Mouse (Mus musculus) cerebral cortex, adult 2 months (tissue): ENCODE measurements around the gene Vezf1.

Experiments
- WGBS: fragments of 180-500 bp; shearing (Covaris S2); methylation state at CpG from one replicate; pipeline ENCODE4 v1.1.7; 2018; 5-methylcytosine and 5-hydroxymethylcytosine counted together

The Vezf1 gene

DNA sequence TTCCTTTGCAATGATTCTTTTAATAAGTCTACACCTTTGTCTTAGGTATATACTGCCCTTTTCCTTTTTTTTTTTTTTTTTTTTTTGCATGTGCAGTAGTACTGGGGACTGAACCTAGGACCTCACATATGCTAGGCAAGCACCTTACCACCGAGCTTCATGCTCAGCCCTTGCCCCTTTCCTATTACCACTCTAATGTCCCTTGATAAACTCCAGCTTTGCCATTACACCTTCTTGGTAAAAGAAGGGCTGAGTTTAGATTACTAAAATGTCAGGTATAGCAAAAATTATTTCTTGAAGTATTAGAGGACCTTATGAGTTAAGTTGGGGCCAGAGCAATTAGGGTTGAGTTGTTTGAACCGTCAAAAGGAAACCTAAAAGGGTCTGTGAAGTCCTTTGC is 12.3 kb upstream of the Vezf1 start:
- WGBS, result 78% methylated on average over 2 of the region's 2 CpGs

DNA sequence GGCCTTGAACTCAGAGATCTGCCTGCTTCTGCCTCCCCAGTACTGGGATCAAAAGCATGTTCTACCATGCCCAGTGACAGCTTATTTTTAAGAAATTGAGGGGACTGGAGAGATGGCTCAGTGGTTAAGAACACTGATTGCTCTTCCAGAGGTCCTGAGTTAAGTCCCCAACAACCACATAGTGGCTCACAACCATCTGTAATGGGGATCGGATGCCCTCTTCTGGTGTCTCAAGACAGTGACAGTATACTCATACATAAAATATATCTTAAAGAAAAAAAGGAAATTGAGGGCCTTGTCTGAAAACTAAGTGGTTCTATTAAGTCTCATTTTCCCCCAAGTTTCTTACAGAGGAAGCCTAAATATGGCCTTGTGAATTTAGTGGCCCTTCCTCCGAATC is 10.3 kb upstream of the Vezf1 start:
- WGBS, result 79% methylated on average over 2 of the region's 2 CpGs

DNA sequence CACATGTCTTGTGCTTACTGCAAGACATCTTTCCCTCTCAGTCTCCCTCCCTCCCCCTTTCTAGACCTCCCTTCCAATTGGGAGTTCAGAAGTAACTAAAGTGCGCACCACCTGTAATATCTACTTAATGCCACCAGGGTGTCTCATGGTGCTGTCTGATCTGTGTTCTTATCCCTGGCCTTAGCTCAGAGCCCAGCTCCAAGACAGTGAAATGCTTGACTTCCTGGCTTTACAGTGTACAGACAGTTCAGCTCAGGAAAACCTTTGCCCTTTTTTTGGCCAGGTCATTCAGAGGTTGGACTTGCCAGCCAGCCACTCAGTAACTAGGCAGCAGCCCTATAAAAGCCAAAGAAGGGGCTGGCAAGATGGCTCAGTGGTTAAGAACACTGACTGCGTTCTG is 8.9 kb upstream of the Vezf1 start:
- whole genome bisulfite sequencing, result 54% methylated on average over 2 of the region's 2 CpGs

GRCm38 (mm10) chr11:88061892-88062625 is 6.0 kb upstream of the Vezf1 start:
- WGBS, result 49% methylated on average over 2 of the region's 2 CpGs

DNA sequence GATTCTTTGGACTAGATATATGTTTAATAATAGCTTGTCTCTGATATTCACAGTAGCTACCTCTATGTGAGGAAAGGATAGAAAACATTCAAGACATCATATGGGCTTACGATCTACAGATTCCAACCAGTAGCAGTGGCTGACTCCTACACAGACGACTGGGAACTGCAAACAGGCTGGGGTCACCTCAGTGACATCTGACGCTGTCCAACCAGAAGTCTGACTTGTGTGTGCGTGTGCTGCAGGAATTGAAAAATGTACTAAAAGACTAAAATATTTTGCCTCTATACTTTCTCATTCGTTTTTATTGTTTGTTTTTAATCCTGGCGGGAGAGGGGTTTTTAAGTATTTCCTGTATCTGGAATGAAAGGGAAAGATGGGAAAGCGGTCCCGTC is 891 bp upstream of the Vezf1 start:
- WGBS, result 2% methylated on average over 8 of the region's 8 CpGs

DNA sequence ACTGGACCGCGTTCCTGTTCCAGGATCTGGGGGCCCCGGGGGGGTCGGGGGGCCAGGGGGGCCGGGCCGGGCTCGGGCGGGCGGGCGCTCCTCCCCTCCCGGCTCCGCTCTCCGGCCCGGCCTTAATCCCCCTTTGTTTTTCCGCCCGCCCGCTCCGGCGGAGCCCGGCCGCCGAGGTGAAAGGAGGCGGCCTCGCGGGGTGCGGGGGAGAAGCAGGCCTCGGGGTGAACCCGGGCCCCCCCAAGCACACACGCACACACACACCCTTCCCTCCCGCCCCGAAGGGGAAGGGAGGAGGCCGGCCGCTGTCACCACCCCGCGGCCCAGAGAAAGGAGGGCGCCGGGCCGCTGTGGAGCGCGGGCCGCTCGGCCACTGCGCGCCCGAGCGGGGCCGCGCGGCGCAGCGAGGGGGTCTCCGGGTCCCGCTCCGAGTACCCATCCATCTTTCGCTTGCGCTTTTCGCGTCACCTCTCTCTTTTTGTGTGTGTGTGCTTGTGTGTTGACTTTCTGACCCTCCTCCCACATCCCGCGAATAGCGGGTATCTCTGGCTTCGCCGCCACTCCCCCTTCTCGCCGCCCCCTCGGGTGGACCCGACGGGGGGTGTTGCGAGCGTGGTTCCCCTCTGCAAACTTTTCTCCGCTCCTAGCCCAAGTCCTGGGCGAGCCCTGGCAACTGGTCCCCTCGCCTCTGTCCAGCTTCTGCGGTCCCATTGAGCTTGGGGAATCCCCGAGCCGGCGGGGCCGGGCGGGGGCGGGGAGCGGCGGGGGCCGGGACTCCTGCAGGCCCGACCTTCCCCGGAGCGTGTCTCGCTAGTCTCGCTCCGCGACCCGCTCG is 549 bp downstream of the Vezf1 start:
- WGBS, result under 1% methylated on average over 84 of the region's 92 CpGs

- 3% methylated on average over 12 of the region's 12 CpGs for WGBS
Observed at GRCm38 (mm10) chr11:88069246-88069570, 1.1 kb downstream of the Vezf1 start.

GRCm38 (mm10) chr11:88070392-88070791 is 2.3 kb downstream of the Vezf1 start:
- WGBS, result 39% methylated on average over 4 of the region's 4 CpGs

GRCm38 (mm10) chr11:88071113-88071512 is 3.0 kb downstream of the Vezf1 start:
- 69% methylated on average over 5 of the region's 5 CpGs for WGBS

DNA sequence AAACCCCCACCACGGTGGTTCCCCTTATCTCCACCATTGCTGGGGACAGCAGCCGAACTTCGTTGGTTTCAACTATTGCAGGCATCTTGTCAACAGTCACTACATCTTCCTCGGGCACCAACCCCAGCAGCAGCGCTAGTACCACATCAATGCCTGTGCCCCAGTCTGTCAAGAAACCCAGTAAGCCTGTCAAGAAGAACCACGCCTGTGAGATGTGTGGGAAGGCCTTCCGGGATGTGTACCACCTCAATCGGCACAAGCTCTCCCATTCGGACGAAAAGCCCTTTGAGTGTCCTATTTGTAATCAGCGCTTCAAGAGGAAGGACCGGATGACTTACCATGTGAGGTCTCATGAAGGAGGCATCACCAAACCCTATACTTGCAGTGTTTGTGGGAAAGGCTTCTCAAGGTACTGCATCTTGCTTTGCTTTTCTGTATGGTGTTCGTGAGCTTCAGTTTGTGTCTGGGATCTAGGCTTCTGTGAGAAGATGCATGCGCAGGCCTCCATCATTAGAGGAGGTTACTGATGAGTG is 5.3 kb downstream of the Vezf1 start:
- 75% methylated on average over 14 of the region's 14 CpGs for WGBS

GRCm38 (mm10) chr11:88075701-88076100 is 7.6 kb downstream of the Vezf1 start:
- 55% methylated on average over 1 of the region's 1 CpGs for WGBS

- WGBS, result 52% methylated on average over 1 of the region's 1 CpGs
Observed at GRCm38 (mm10) chr11:88076394-88076793, 8.3 kb downstream of the Vezf1 start.

- WGBS, result 75% methylated on average over 6 of the region's 6 CpGs
Observed at GRCm38 (mm10) chr11:88083699-88084098, 15.6 kb downstream of the Vezf1 start.

GRCm38 (mm10) chr11:88086737-88087627 is 18.9 kb downstream of the Vezf1 start:
- 4% methylated on average over 25 of the region's 25 CpGs for WGBS

DNA sequence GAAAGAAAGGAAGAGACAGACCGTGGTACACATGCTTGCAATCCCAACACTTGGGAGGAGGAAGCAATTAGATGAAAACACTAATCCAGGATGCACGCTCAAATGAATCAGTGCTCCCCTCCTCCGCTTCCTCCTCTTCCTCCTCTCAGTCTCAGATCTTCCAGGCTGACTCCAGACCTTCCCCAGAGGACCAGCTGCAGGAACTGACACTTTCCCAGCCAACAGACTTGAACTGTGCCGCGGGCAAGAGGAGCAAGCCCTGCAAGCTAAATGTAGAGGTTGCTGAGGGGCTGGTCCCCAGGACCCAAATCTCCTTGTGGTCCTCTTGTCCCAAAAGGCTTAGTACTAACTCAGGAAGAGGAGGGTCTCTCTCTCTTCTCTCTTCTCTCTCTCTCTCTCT is 21.1 kb downstream of the Vezf1 start:
- WGBS, result 57% methylated on average over 5 of the region's 5 CpGs

DNA sequence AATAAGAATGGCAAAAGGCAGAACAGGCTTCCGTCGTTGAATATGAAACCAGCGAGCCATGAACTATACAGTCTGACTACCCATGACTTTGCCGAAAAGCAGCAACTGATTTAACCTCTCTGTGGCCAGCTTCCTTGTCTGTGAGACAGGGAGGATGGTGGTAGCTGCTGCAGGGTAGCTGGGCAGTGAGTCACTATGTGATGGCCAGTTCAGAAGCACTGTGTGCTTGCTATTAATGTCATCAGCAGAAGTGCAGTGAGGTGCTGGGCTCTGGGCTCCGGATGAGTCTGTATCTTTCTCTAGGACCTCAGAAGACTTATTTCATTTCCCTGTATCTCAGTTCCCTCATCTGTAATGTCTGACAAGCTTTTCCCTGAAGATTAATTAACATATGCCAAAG is 22.2 kb downstream of the Vezf1 start:
- 81% methylated on average over 5 of the region's 5 CpGs for WGBS

DNA sequence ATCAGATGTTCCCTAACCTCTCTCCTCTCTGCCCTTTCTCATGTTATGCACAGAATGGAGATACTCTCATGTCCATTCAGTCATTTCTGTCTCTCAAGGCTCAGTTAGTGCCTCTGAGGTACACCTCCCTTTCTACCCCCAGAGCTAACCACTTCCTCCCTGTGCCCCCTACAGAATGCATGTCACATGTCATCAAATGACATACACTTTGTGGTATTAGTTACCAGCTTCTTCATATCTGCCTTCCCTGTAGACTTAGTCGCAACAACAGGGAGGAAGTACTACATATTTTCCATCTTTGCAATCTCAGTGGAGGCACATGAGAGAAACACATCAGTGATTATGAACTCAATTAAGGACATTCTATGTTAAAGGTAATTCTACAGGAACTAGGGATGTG is 23.9 kb downstream of the Vezf1 start:
- WGBS, result 90% methylated on average over 1 of the region's 1 CpGs

DNA sequence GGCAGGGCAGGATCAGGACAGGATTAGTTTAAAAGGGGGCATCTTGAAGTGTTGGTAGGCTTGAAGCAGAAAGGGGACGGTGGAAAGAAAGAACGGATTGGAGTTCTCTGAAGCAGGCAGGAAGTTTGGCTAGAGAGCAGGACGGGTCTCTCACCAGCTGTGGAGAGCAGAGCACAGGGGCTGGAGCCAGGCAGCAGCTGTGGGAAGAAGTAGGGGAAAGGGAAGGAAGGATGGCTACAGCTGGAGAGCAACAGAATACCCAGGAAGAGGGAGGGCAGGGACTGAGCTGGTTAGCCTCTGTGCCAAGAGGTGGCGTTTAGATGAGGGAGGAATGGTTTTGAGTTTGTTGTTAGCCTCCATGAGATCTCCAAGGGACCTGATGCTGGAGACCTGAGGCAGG is 29.1 kb downstream of the Vezf1 start:
- WGBS, result 29% methylated on average over 4 of the region's 4 CpGs

DNA sequence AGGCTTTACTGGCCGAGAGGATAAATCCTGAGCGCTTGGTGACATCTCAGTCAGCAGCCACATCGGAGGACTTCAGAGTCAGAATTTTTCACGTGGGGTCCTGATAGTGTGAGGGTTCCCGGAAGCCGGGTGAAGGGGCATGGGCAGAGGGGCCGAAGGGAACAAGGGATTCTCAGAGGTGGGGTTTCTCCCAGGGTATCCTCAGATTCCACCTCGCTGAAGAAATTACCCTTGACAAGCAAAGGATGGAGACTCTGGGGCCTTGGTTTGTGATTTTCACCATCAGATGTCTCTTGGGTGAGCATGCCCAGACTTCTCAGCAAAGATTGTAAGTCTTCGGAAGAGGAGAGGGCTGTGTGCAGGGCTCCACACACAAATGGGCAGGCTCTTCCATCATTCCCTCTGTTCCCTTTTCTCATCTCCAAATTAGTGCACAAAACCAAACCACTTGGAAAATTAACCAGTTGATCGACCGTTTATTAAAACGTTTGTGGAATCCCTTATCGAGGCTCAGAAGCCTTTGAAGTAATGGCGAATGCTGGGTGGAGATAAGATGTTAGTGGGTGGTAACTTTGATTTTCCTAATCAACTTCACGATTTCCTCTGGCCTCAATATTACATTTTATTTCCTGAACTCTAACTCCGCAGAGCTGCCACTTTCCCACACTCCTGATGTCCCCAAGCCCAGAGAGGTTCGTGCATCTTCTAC is 30.1 kb downstream of the Vezf1 start, which contains the start of gene Cuedc1:
Gene Cuedc1, plus strand, starts transcription at position 38 of the 709 bp plus-strand sequence.
- WGBS, result 37% methylated on average over 17 of the region's 17 CpGs

- WGBS, result under 1% methylated on average over 92 of the region's 95 CpGs
Observed at GRCm38 (mm10) chr11:88098787-88099598, 30.9 kb downstream of the Vezf1 start.
